Mouse (Mus musculus): ENCODE measurements around the gene Sec61b. TPM values are rescaled to one million over a fixed set of nuclear protein-coding genes. Genes with fewer than 3 reads are reported as not detected.

Gene Sec61b
- total and polyA plus RNA-seq, 3 experiments, result 329 to 538 TPM; not detected in 1

- Histone ChIP-seq H3K27ac (ENCODE audit: control insufficient read depth, low read depth, low read length) (peak overlapping the region; percentile 76), H3K9me3 (replicated peaks; ENCODE audit: insufficient read depth, low read length) (no peaks in the 10 kb centered on the region), H3K27me3 (ENCODE audit: control insufficient read depth in 1 of 2, insufficient read depth in 2 of 2, low read length in 2 of 2) (no peaks in the 10 kb centered on the region), H3K4me1 (ENCODE audit: control insufficient read depth in 1 of 2, insufficient read depth in 2 of 2, low read length in 2 of 2) (peaks cover 4 to 9% of the 10 kb centered on the region in 2 experiments; a peak in 3 of 4 replicates), H3K79me2 (ENCODE audit: control insufficient read depth, insufficient read depth, low read length, poor library complexity) (peaks cover 45% of the 10 kb centered on the region), H3K4me3 (ENCODE audit: control insufficient read depth in 1 of 2, insufficient read depth in 1 of 2, low read depth in 2 of 2, low read length in 2 of 2) (peak overlapping the region; percentile 74 to 87), H3K9ac (ENCODE audit: control insufficient read depth, low read depth, low read length, poor library complexity, severe bottlenecking) (peak overlapping the region; percentile 86), H3K36me3 (ENCODE audit: control insufficient read depth in 1 of 2, insufficient read depth in 2 of 2, low read length in 2 of 2) (peaks cover 11 to 22% of the 10 kb centered on the region in 2 experiments)
- no peak for TF ChIP-seq POLR2AphosphoS5 (IDR thresholded peaks at IDR 0.05; ENCODE audit: borderline replicate concordance, low read depth, low read length)
- TF ChIP-seq SIN3A (IDR thresholded peaks at IDR 0.05; ENCODE audit: low read length), result 0 out of 2 replicates have a peak, but pooled peaks have one; percentile 50
- DNase-seq (ENCODE audit: low read depth, low spot score), result peak; percentile 61
Measured at GRCm38 (mm10) chr4:47473586-47473967, 881 bp upstream of the Sec61b start.

DNA sequence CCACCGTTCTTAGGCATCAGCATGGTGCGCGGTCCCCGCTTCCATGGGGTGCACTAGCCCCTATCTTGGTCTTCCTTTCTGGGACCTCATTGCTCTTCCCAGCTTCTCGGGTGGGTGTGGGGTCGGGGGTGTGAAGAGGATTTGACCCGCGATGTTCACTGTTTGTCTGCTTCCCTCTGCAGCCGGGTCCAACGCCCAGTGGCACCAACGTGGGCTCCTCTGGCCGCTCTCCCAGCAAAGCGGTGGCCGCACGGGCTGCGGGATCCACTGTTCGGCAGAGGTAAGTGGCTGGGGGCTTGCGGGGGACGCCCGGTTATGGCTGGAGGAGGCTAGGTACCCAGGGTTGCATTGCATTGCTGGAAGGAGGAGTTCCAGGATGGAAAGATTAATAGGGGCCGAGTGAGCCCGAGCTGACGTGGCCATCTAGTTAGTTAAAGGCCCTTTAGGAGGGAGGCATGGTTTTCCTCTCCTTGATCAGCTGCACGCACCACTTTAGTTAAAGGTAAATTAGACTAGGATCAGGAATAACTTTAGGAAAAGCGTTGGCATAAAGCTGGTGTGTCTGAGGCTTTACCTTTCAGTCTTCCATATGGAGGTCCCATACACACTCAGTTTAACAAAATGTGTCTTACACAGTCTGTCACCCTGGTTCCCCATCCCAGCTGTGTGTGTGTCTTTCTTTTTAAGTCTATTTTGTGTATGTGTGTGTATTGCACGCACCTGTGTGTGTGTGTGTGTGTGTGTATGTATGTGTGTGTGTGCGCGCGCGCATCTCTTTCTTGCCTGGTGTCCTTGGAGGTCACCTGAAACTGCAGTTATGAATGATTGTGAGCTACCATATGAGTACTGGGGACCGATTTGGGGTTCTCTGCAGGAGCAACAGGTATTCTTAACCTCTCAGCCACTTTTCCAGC is 529 bp downstream of the Sec61b start:
- no peaks in the 10 kb centered on the region for H3K27me3 ChIP-seq (ENCODE audit: control insufficient read depth in 1 of 2, insufficient read depth in 2 of 2, low read length in 2 of 2)
- H3K4me1 ChIP-seq (ENCODE audit: control insufficient read depth in 1 of 2, insufficient read depth in 2 of 2, low read length in 2 of 2), result peaks cover 4 to 9% of the 10 kb centered on the region in 2 experiments; a peak in 3 of 4 replicates
- peak overlapping the region; percentile 78 to 87 for H3K4me3 ChIP-seq (ENCODE audit: control insufficient read depth in 1 of 2, insufficient read depth in 1 of 2, low read depth in 2 of 2, low read length in 2 of 2)
- peak overlapping the region; percentile 84 for H3K9ac ChIP-seq (ENCODE audit: control insufficient read depth, low read depth, low read length, poor library complexity, severe bottlenecking)
- peak; percentile 75; the same call in 1 of the 2 replicates for TF ChIP-seq POLR2AphosphoS2 (IDR thresholded peaks at IDR 0.05; ENCODE audit: low read length)
- peak; percentile 67 for TF ChIP-seq NELFE (IDR thresholded peaks at IDR 0.05; ENCODE audit: low read depth, low read length)
- TF ChIP-seq POLR2A (IDR thresholded peaks at IDR 0.05; ENCODE audit: control insufficient read depth in 1 of 2, insufficient read depth in 1 of 2, low read depth in 1 of 2, low read length in 2 of 2, poor library complexity in 1 of 2), result peak in 1 of 2 experiments; percentile 68; a peak in 1 of 4 replicates
- no peak for TF ChIP-seq NRF1 (IDR thresholded peaks at IDR 0.05; ENCODE audit: insufficient read depth, low read depth, low read length, poor library complexity, severe bottlenecking)
- no peak; the same call in 1 of the 2 replicates for TF ChIP-seq SIN3A (IDR thresholded peaks at IDR 0.05; ENCODE audit: low read length)
- H3K36me3 ChIP-seq (ENCODE audit: control insufficient read depth in 1 of 2, insufficient read depth in 2 of 2, low read length in 2 of 2), result peaks cover 11 to 22% of the 10 kb centered on the region in 2 experiments
- peak; percentile 53 for DNase-seq (ENCODE audit: low read depth, low spot score)
- H3K9me3 ChIP-seq (replicated peaks; ENCODE audit: insufficient read depth, low read length), result no peaks in the 10 kb centered on the region
- H3K27ac ChIP-seq (ENCODE audit: control insufficient read depth, low read depth, low read length), result peak overlapping the region; percentile 56
- H3K79me2 ChIP-seq (ENCODE audit: control insufficient read depth, insufficient read depth, low read length, poor library complexity), result peaks cover 45% of the 10 kb centered on the region

GRCm38 (mm10) chr4:47477539-47477938 is 3.1 kb downstream of the Sec61b start:
- no peak overlapping the region for H3K4me3 ChIP-seq (ENCODE audit: control insufficient read depth in 1 of 2, insufficient read depth in 1 of 2, low read depth in 2 of 2, low read length in 2 of 2)

More at GRCm38 (mm10) chr4:47477539-47477938, 3.1 kb downstream of the Sec61b start:
- H3K9me3 ChIP-seq (replicated peaks; ENCODE audit: insufficient read depth, low read length), result no peaks in the 10 kb centered on the region
- no peak overlapping the region for H3K27ac ChIP-seq (ENCODE audit: control insufficient read depth, low read depth, low read length)
- DNase-seq (ENCODE audit: low read depth, low spot score), result no peak
- H3K79me2 ChIP-seq (ENCODE audit: control insufficient read depth, insufficient read depth, low read length, poor library complexity), result peaks cover 36% of the 10 kb centered on the region
- H3K36me3 ChIP-seq (ENCODE audit: control insufficient read depth in 1 of 2, insufficient read depth in 2 of 2, low read length in 2 of 2), result peaks cover 9 to 22% of the 10 kb centered on the region in 2 experiments
- TF ChIP-seq POLR2AphosphoS5 (IDR thresholded peaks at IDR 0.05; ENCODE audit: borderline replicate concordance, low read depth, low read length) (no peak), MYB (IDR thresholded peaks at IDR 0.05; ENCODE audit: low read depth, low read length) (no peak), E2F4 (IDR thresholded peaks at IDR 0.05; ENCODE audit: borderline replicate concordance, low read depth, low read length) (no peak), MXI1 (IDR thresholded peaks at IDR 0.05; ENCODE audit: low read depth, low read length) (no peak)
- no peak overlapping the region for H3K9ac ChIP-seq (ENCODE audit: control insufficient read depth, low read depth, low read length, poor library complexity, severe bottlenecking)
- no peaks in the 10 kb centered on the region for H3K27me3 ChIP-seq (ENCODE audit: control insufficient read depth in 1 of 2, insufficient read depth in 2 of 2, low read length in 2 of 2)
- H3K4me1 ChIP-seq (ENCODE audit: control insufficient read depth in 1 of 2, insufficient read depth in 2 of 2, low read length in 2 of 2), result peaks cover 4 to 9% of the 10 kb centered on the region in 2 experiments; a peak in 3 of 4 replicates

Data from MEL (cell line).